Mouse (Mus musculus) megakaryocyte, embryonic 14.5 days (primary cell): ENCODE results near the gene Thbd.

Experiments used
- FLI1 ChIP-seq: IDR thresholded peaks from 2 replicates; pipeline ENCODE4 v1.6.1; 2012; ENCODE audit warnings: low read length, inconsistent platforms, mixed read lengths
- GATA1 ChIP-seq: IDR thresholded peaks from 3 replicates; pipeline ENCODE4 v1.6.1; 2012; ENCODE audit warnings: mixed read lengths, low read length, inconsistent platforms, borderline replicate concordance

DNA sequence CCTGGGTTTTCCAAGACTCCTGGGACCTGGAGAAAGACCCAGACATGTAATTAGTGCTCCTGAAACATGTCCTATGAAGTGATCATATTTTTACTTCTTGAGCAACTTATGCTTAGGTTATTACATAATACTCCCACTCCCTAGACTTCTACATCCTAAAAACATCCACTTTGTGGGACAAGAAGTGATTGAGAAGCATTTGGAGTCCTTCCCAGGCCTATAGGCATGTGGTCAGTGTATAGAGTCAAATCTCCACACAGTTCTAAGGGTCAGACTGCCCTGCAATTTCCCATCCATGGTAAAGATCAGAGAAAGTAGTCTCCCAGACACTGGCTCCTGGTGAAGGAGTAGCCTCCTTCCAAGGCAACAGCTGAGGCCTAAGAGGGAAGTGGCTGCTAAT, 47.4 kb upstream of the Thbd start:
- TF ChIP-seq GATA1 (no peak), FLI1 (no peak)
